Mouse (Mus musculus): ENCODE data around the gene Treh. TPM values are rescaled to one million over a fixed set of nuclear protein-coding genes. Genes with fewer than 3 reads are reported as not detected.

The Treh gene
- polyA plus RNA-seq, 1 experiment from 2014 or later: not detected

DNA sequence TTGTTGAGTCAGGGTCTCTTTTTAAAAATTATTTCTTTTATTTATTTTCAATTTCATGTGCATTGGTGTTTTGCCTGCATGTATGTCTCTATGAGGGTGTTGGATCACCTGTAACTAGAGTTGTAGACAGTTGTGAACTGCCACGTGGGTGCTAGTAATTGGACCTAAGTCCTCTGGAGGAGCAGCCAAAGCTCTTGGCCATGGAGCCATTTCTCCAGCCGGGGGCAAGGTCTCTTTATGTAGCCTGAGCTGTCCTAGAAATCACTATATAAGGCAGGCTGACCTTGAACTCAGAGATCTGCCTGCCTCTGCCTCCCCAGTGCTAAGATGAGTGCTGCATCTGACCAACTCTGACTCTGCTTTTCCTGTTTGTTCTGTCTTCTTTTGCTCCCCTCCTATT, 28.8 kb upstream of the Treh start:
- H3K27me3 ChIP-seq (ENCODE audit: control insufficient read depth, insufficient read depth, low read length): no peaks in the 10 kb centered on the region
- H3K4me2 ChIP-seq (ENCODE audit: low read depth, low read length, severe bottlenecking): no peak overlapping the region
- ATAC-seq (replicated peaks; ENCODE audit: low FRiP score) (no peak), DNase-seq (ENCODE audit: low spot score) (no peak)
- H3K4me1 ChIP-seq (replicated peaks; ENCODE audit: control insufficient read depth, insufficient read depth, low read length): no peaks in the 10 kb centered on the region
- no peak overlapping the region for H3K27ac ChIP-seq (ENCODE audit: low read depth, low read length)
- no peaks in the 10 kb centered on the region; the same call in 1 of the 2 replicates for H3K36me3 ChIP-seq (ENCODE audit: control insufficient read depth, insufficient read depth, low read length)
- H3K9ac ChIP-seq (ENCODE audit: low read length): no peak overlapping the region
- no peak overlapping the region for H3K4me3 ChIP-seq (ENCODE audit: low read depth, low read length)
- WGBS: 85% methylated on average over 2 of the region's 2 CpGs
- H3K9me3 ChIP-seq (ENCODE audit: control insufficient read depth, low read length): no peaks in the 10 kb centered on the region

DNA sequence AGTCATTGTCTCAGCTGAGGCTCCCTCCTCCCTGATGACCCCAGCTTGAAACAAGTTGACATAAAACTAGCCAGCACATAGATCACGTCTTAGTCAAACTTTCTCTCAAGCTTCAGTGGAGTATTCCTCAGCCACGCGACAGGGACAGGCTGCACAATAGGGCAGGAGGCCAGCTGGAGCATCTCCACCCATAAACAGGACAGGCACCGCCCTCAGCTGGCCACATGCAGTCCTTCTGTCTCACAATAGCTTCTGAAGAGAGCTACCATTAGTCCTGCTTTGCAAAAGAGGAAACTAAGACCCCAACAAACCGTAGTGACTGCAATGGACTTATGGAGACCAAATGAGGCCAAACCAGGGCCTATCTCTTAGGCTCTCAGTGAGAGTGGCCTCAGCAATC, 27.6 kb upstream of the Treh start:
- ATAC-seq (replicated peaks; ENCODE audit: low FRiP score) (no peak), DNase-seq (ENCODE audit: low spot score) (no peak)
- 81% methylated on average over 5 of the region's 5 CpGs for WGBS
- Histone ChIP-seq H3K36me3 (ENCODE audit: control insufficient read depth, insufficient read depth, low read length) (no peaks in the 10 kb centered on the region; the same call in 1 of the 2 replicates), H3K27ac (ENCODE audit: low read depth, low read length) (no peak overlapping the region), H3K4me1 (replicated peaks; ENCODE audit: control insufficient read depth, insufficient read depth, low read length) (no peaks in the 10 kb centered on the region), H3K4me3 (ENCODE audit: low read depth, low read length) (no peak overlapping the region), H3K9ac (ENCODE audit: low read length) (no peak overlapping the region), H3K4me2 (ENCODE audit: low read depth, low read length, severe bottlenecking) (no peak overlapping the region), H3K27me3 (ENCODE audit: control insufficient read depth, insufficient read depth, low read length) (no peaks in the 10 kb centered on the region), H3K9me3 (ENCODE audit: control insufficient read depth, low read length) (no peaks in the 10 kb centered on the region)

DNA sequence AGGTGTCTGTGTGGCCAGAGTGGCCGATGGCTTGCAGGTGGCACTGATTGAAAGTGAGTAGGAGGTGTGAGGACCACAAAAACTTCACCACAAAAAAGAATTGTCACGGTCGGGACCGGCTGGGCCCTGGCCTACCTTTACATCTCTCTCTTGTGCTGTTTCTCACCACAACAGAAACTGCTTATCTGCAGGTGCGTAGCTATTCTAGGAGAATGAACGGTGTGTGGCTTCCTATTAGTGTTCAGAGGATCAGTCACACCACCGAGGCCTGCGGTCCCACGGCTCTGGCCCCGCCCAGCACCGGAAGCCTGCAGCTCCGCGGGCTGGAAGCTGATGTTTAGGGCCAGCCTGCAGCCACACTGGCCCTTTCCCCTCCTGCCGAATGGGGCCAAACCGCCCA, 27.1 kb upstream of the Treh start:
- H3K9ac ChIP-seq (ENCODE audit: low read length): no peak overlapping the region
- WGBS: 79% methylated on average over 15 of the region's 15 CpGs
- no peaks in the 10 kb centered on the region for H3K9me3 ChIP-seq (ENCODE audit: control insufficient read depth, low read length)
- DNase-seq (ENCODE audit: low spot score) (no peak), ATAC-seq (replicated peaks; ENCODE audit: low FRiP score) (no peak)
- H3K4me3 ChIP-seq (ENCODE audit: low read depth, low read length): no peak overlapping the region
- no peaks in the 10 kb centered on the region for H3K36me3 ChIP-seq (ENCODE audit: control insufficient read depth, insufficient read depth, low read length)
- H3K27me3 ChIP-seq (ENCODE audit: control insufficient read depth, insufficient read depth, low read length): no peaks in the 10 kb centered on the region
- no peak overlapping the region for H3K4me2 ChIP-seq (ENCODE audit: low read depth, low read length, severe bottlenecking)
- H3K27ac ChIP-seq (ENCODE audit: low read depth, low read length): no peak overlapping the region
- no peaks in the 10 kb centered on the region for H3K4me1 ChIP-seq (replicated peaks; ENCODE audit: control insufficient read depth, insufficient read depth, low read length)

DNA sequence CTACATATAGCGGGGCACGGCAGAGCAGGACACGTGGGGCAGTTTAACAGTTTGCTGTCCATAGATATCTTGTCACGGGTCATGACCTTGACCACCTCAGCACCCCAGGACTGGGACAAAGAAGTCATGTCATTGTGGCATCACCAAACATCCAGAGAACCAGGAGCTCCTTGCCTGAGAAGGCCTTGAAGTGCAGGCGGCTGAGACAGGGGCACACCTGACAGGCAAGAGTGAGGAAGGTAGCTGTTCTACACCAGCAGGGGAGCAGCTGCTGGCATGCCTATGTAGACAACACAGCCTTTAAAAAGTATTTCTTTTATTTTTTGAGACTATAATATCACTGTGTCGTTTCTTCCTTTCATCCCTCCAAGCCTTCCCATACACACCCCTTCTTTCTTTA, 26.7 kb upstream of the Treh start:
- Histone ChIP-seq H3K27me3 (ENCODE audit: control insufficient read depth, insufficient read depth, low read length) (no peaks in the 10 kb centered on the region), H3K27ac (ENCODE audit: low read depth, low read length) (no peak overlapping the region), H3K4me1 (replicated peaks; ENCODE audit: control insufficient read depth, insufficient read depth, low read length) (no peaks in the 10 kb centered on the region), H3K36me3 (ENCODE audit: control insufficient read depth, insufficient read depth, low read length) (no peaks in the 10 kb centered on the region), H3K9me3 (ENCODE audit: control insufficient read depth, low read length) (no peaks in the 10 kb centered on the region), H3K4me2 (ENCODE audit: low read depth, low read length, severe bottlenecking) (no peak overlapping the region), H3K9ac (ENCODE audit: low read length) (no peak overlapping the region), H3K4me3 (ENCODE audit: low read depth, low read length) (no peak overlapping the region)
- 95% methylated on average over 6 of the region's 6 CpGs for WGBS
- ATAC-seq (replicated peaks; ENCODE audit: low FRiP score) (no peak), DNase-seq (ENCODE audit: low spot score) (no peak)

DNA sequence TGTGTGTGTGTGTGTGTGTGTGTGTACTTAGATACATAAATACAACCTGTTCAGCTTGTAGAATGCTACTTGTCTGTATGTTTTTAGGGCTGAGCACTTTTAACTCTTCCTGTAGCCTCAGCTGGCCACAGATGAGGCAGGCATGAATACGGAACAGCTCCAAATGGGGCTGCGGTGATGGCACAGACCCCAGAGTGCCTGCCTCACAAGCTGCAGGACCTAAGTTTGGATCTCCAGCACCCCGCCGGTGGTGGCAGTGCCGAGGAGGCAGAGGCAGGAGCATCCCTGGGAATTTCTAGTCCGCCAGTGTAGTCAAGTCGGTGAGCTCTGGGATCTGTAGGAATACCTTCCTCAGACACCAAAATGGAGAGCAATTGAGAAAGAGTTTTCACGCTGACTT, 26.0 kb upstream of the Treh start:
- no peak for ATAC-seq (replicated peaks; ENCODE audit: low FRiP score)
- Histone ChIP-seq H3K27ac (ENCODE audit: low read depth, low read length) (no peak overlapping the region), H3K4me2 (ENCODE audit: low read depth, low read length, severe bottlenecking) (no peak overlapping the region), H3K4me1 (replicated peaks; ENCODE audit: control insufficient read depth, insufficient read depth, low read length) (no peaks in the 10 kb centered on the region), H3K9ac (ENCODE audit: low read length) (no peak overlapping the region), H3K36me3 (ENCODE audit: control insufficient read depth, insufficient read depth, low read length) (no peaks in the 10 kb centered on the region), H3K4me3 (ENCODE audit: low read depth, low read length) (no peak overlapping the region), H3K27me3 (ENCODE audit: control insufficient read depth, insufficient read depth, low read length) (no peaks in the 10 kb centered on the region), H3K9me3 (ENCODE audit: control insufficient read depth, low read length) (no peaks in the 10 kb centered on the region)
- no peak for DNase-seq (ENCODE audit: low spot score)
- 93% methylated on average over 8 of the region's 8 CpGs for WGBS

DNA sequence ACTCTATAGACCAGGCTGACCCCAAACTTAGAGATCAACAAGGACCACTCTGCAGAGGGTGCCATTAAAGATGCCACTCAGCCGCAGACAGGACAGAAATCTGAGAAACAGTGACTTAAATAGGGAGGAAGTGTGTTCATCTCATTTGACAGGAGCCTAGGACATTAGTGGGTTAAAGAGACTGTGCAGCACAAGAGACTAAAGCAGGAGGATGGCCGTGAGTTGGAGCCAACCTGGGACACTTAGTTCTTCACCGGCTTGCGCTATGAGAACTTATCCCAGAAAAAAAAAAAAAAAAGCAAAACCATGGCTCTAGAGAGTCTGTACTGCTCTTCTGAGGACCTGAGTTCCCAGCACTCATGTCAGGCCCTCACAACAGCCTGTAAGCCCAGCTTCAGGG, 25.4 kb upstream of the Treh start:
- Histone ChIP-seq H3K4me2 (ENCODE audit: low read depth, low read length, severe bottlenecking) (no peak overlapping the region), H3K9ac (ENCODE audit: low read length) (no peak overlapping the region), H3K9me3 (ENCODE audit: control insufficient read depth, low read length) (no peaks in the 10 kb centered on the region), H3K27ac (ENCODE audit: low read depth, low read length) (no peak overlapping the region), H3K36me3 (ENCODE audit: control insufficient read depth, insufficient read depth, low read length) (no peaks in the 10 kb centered on the region), H3K4me3 (ENCODE audit: low read depth, low read length) (no peak overlapping the region), H3K4me1 (replicated peaks; ENCODE audit: control insufficient read depth, insufficient read depth, low read length) (no peaks in the 10 kb centered on the region), H3K27me3 (ENCODE audit: control insufficient read depth, insufficient read depth, low read length) (no peaks in the 10 kb centered on the region)
- ATAC-seq (replicated peaks; ENCODE audit: low FRiP score): no peak
- whole genome bisulfite sequencing: 83% methylated on average over 4 of the region's 4 CpGs
- DNase-seq (ENCODE audit: low spot score): no peak

DNA sequence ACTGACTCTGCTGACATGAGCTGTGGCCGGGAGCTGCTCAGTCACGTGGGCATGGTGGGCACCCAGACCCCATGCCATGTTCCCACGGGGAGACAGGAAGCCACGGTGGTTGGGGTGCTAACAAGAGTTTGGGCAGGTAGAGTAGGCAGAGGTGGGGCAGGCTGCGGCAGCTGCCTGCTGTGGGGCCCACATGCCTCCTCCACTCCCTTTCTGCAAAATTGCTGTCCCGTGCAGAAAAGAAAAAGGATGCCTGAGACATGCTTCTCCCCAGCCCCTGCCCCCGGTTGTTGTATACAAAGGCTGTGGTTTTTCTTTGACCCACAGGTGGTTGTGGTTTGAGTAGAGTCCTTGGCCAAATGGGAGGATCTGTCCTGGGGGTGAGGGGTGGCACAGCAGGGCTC, 24.2 kb upstream of the Treh start:
- WGBS: 82% methylated on average over 7 of the region's 7 CpGs
- no peak overlapping the region for H3K4me2 ChIP-seq (ENCODE audit: low read depth, low read length, severe bottlenecking)
- H3K4me3 ChIP-seq (ENCODE audit: low read depth, low read length): no peak overlapping the region
- H3K4me1 ChIP-seq (replicated peaks; ENCODE audit: control insufficient read depth, insufficient read depth, low read length): no peaks in the 10 kb centered on the region
- no peaks in the 10 kb centered on the region for H3K36me3 ChIP-seq (ENCODE audit: control insufficient read depth, insufficient read depth, low read length)
- no peak for ATAC-seq (replicated peaks; ENCODE audit: low FRiP score)
- no peak overlapping the region for H3K9ac ChIP-seq (ENCODE audit: low read length)
- no peaks in the 10 kb centered on the region for H3K9me3 ChIP-seq (ENCODE audit: control insufficient read depth, low read length)
- DNase-seq (ENCODE audit: low spot score): no peak
- H3K27ac ChIP-seq (ENCODE audit: low read depth, low read length): no peak overlapping the region
- H3K27me3 ChIP-seq (ENCODE audit: control insufficient read depth, insufficient read depth, low read length): no peaks in the 10 kb centered on the region

DNA sequence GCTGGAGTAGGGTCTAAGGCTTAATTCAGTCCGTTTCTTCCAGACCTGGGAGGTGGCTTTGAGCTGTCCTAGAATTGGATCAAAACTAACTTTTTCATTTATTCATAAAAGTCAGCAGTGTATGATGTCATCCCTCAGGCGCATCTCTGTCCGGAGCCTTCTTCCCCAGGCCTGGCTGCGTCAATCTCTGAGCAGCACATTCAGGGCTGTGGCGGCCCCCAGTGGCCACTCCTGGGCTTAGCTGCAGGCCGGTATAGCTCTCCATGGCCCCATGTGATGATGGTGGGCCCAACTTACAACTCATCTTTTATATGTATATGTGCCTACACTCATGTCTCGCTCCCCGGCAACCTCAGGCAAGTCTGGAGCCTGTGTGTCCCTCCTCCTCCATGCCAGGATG, 21.0 kb upstream of the Treh start:
- no peak overlapping the region for H3K4me3 ChIP-seq (ENCODE audit: low read depth, low read length)
- H3K27ac ChIP-seq (ENCODE audit: low read depth, low read length): no peak overlapping the region
- ATAC-seq (replicated peaks; ENCODE audit: low FRiP score): 0 out of 2 replicates have a peak, but pooled peaks have one; percentile 63
- no peak overlapping the region for H3K9ac ChIP-seq (ENCODE audit: low read length)
- H3K4me2 ChIP-seq (ENCODE audit: low read depth, low read length, severe bottlenecking): no peak overlapping the region
- no peaks in the 10 kb centered on the region for H3K36me3 ChIP-seq (ENCODE audit: control insufficient read depth, insufficient read depth, low read length)
- H3K27me3 ChIP-seq (ENCODE audit: control insufficient read depth, insufficient read depth, low read length): no peaks in the 10 kb centered on the region
- H3K9me3 ChIP-seq (ENCODE audit: control insufficient read depth, low read length): no peaks in the 10 kb centered on the region
- WGBS: 17% methylated on average over 8 of the region's 8 CpGs
- peak; percentile 78 for DNase-seq (ENCODE audit: low spot score)
- H3K4me1 ChIP-seq (replicated peaks; ENCODE audit: control insufficient read depth, insufficient read depth, low read length): peaks cover 3% of the 10 kb centered on the region; the same call in 1 of the 2 replicates

DNA sequence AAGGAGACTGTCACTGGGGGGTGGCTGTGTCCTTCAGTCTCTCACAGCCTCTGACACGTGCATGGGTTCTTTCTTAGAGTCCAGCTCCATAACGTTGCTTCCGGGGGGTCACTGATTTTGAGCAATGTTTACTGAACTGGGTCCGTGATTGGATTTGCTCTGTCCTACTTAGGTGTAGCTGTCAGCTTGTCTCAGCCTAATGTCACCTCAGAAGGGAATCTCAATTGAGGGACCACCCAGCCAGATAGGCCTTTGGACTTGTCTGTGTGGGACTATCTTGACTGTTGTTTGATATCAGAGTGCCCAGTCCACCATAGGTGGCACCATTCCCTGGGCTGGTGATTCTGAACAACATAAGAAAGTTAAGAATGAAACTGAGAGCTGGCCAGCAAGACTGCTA, 19.1 kb upstream of the Treh start:
- Histone ChIP-seq H3K27ac (ENCODE audit: low read depth, low read length) (no peak overlapping the region), H3K9me3 (ENCODE audit: control insufficient read depth, low read length) (no peaks in the 10 kb centered on the region), H3K4me3 (ENCODE audit: low read depth, low read length) (no peak overlapping the region), H3K27me3 (ENCODE audit: control insufficient read depth, insufficient read depth, low read length) (no peaks in the 10 kb centered on the region), H3K9ac (ENCODE audit: low read length) (no peak overlapping the region), H3K36me3 (ENCODE audit: control insufficient read depth, insufficient read depth, low read length) (no peaks in the 10 kb centered on the region), H3K4me2 (ENCODE audit: low read depth, low read length, severe bottlenecking) (no peak overlapping the region), H3K4me1 (replicated peaks; ENCODE audit: control insufficient read depth, insufficient read depth, low read length) (peaks cover 3% of the 10 kb centered on the region; the same call in 1 of the 2 replicates)
- DNase-seq (ENCODE audit: low spot score) (no peak), ATAC-seq (replicated peaks; ENCODE audit: low FRiP score) (no peak)
- 73% methylated on average over 4 of the region's 4 CpGs for WGBS
